Mouse (Mus musculus) skeletal muscle tissue, postnatal 0 days (tissue): Measurements from ENCODE around the gene Cldn17. TPM values are rescaled to one million over a fixed set of nuclear protein-coding genes. Genes with fewer than 3 reads are reported as not detected.

ENCODE experiments used
- polyA plus RNA-seq: library from polyadenylated mRNA; unstranded; fragments of >200 nt; fragmentation: Nextera tagmentation; extraction: Ambion mirVana; gene quantifications from 2 replicates; pipeline ENCODE4 v1.2.1, GENCODE M21; 2015

Cldn17 gene
- not detected in 2 replicates for polyA plus RNA-seq

GRCm38 (mm10) chr16:88506878-88507277 lies at the start of gene Cldn17:
Gene Cldn17, minus strand, starts transcription at chr16:88506978.

Other genes with a start within 250 kb of the Cldn17 start
- gene Grik1, start 216.7 kb downstream of the Cldn17 start, polyA plus RNA-seq: 0.15 and 0.17 TPM in 2 replicates
- gene Cldn8, start 56.2 kb upstream of the Cldn17 start, polyA plus RNA-seq: 0.05 TPM in 1 of 2 replicates, not detected in the other
- gene Krtap24-1, start 105.3 kb upstream of the Cldn17 start, polyA plus RNA-seq: not detected in 2 replicates
- 0.19 TPM in 1 of 2 replicates, not detected in the other for gene 2310079G19Rik, start 120.7 kb upstream of the Cldn17 start, polyA plus RNA-seq
- gene Krtap26-1, start 140.8 kb upstream of the Cldn17 start, polyA plus RNA-seq: not detected in 2 replicates
- not detected in 2 replicates for gene Krtap27-1, start 164.7 kb upstream of the Cldn17 start, polyA plus RNA-seq
- gene 2310061N02Rik, start 201.0 kb upstream of the Cldn17 start, polyA plus RNA-seq: not detected in 2 replicates
- gene Krtap13-1, start 221.9 kb upstream of the Cldn17 start, polyA plus RNA-seq: not detected in 2 replicates
- not detected in 2 replicates for gene Krtap13, start 244.7 kb upstream of the Cldn17 start, polyA plus RNA-seq